Mouse (Mus musculus) testis, adult 2 months (tissue): Measurements from ENCODE around the gene Cd40lg.

ENCODE experiments used
- CTCF ChIP-seq: fragments of 200-500 bp; IDR thresholded peaks from 2 replicates; pipeline ENCODE4 v1.5.1; 2012; ENCODE audit warnings: low read depth, mild to moderate bottlenecking, inconsistent platforms, low read length, moderate library complexity; ENCODE audit not compliant: control insufficient read depth, insufficient read depth, insufficient replicate concordance
- POLR2A ChIP-seq: fragments of 200-500 bp; IDR thresholded peaks from 2 replicates; pipeline ENCODE4 v1.6.1; 2012; ENCODE audit warnings: low read depth, mild to moderate bottlenecking, inconsistent platforms, low read length, moderate library complexity; ENCODE audit not compliant: control insufficient read depth

GRCm38 (mm10) chrX:57253329-57254055 lies 41.5 kb downstream of the Cd40lg start:
- no peak for TF ChIP-seq CTCF
- TF ChIP-seq POLR2A: no peak
